Mouse (Mus musculus): ENCODE data around the gene Stum. TPM values are rescaled to one million over a fixed set of nuclear protein-coding genes. Genes with fewer than 3 reads are reported as not detected.

The Stum gene
- polyA plus RNA-seq, 1 experiment from 2014 or later = 2.2 TPM

GRCm38 (mm10) chr1:180403694-180404606, 79.4 kb downstream of the Stum start:
- Histone ChIP-seq H3K4me2 (replicated peaks; ENCODE audit: low read depth, low read length) (peak overlapping the region; percentile 31), H3K27ac (ENCODE audit: low read length) (peak overlapping the region; percentile 92), H3K9me3 (ENCODE audit: low read length) (no peaks in the 10 kb centered on the region), H3K4me3 (ENCODE audit: low read length) (no peak overlapping the region), H3K9ac (replicated peaks; ENCODE audit: low read length) (peak overlapping the region; percentile 36; the same call in 1 of the 2 replicates), H3K27me3 (ENCODE audit: insufficient read depth, low read length) (no peaks in the 10 kb centered on the region), H3K36me3 (ENCODE audit: insufficient read depth, low read length) (no peaks in the 10 kb centered on the region), H3K4me1 (ENCODE audit: insufficient read depth, low read length) (peaks cover 65% of the 10 kb centered on the region)
- WGBS = 39% methylated on average over 32 of the region's 32 CpGs
- peak; percentile 55 for ATAC-seq (ENCODE audit: low FRiP score, low TSS enrichment)

DNA sequence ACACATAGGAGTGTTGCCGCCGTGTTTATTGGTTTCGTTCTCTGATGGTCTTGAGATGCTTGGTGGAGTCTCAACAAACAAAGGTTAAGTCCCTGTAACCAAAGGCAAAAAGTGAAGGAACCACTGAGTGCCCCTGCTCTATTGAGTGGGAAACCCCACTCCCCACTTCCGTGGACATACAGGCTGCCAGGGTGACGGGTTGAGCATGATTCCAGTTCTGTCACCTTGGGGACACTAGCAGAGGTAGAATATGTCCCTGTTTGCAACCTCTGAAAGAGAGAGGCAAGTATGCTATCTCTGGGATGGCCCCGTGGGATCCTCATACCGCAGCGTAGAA, 80.0 kb downstream of the Stum start:
- Histone ChIP-seq H3K36me3 (ENCODE audit: insufficient read depth, low read length) (no peaks in the 10 kb centered on the region), H3K9ac (replicated peaks; ENCODE audit: low read length) (no peak overlapping the region), H3K4me2 (replicated peaks; ENCODE audit: low read depth, low read length) (peak overlapping the region; percentile 31), H3K27ac (ENCODE audit: low read length) (peak overlapping the region; percentile 92), H3K4me1 (ENCODE audit: insufficient read depth, low read length) (peaks cover 59% of the 10 kb centered on the region), H3K9me3 (ENCODE audit: low read length) (no peaks in the 10 kb centered on the region), H3K27me3 (ENCODE audit: insufficient read depth, low read length) (no peaks in the 10 kb centered on the region), H3K4me3 (ENCODE audit: low read length) (no peak overlapping the region)
- no peak for ATAC-seq (ENCODE audit: low FRiP score, low TSS enrichment)
- 87% methylated on average over 8 of the region's 8 CpGs for WGBS

- Histone ChIP-seq H3K36me3 (ENCODE audit: insufficient read depth, low read length) (no peaks in the 10 kb centered on the region), H3K9ac (replicated peaks; ENCODE audit: low read length) (no peak overlapping the region), H3K4me3 (ENCODE audit: low read length) (no peak overlapping the region), H3K9me3 (ENCODE audit: low read length) (no peaks in the 10 kb centered on the region), H3K4me1 (ENCODE audit: insufficient read depth, low read length) (peaks cover 54% of the 10 kb centered on the region), H3K27me3 (ENCODE audit: insufficient read depth, low read length) (no peaks in the 10 kb centered on the region), H3K4me2 (replicated peaks; ENCODE audit: low read depth, low read length) (no peak overlapping the region), H3K27ac (ENCODE audit: low read length) (peak overlapping the region; percentile 92)
- ATAC-seq (ENCODE audit: low FRiP score, low TSS enrichment) = no peak
- 74% methylated on average over 11 of the region's 11 CpGs for WGBS
These were observed 80.7 kb downstream of the Stum start for GRCm38 (mm10) chr1:180402481-180403081.

DNA sequence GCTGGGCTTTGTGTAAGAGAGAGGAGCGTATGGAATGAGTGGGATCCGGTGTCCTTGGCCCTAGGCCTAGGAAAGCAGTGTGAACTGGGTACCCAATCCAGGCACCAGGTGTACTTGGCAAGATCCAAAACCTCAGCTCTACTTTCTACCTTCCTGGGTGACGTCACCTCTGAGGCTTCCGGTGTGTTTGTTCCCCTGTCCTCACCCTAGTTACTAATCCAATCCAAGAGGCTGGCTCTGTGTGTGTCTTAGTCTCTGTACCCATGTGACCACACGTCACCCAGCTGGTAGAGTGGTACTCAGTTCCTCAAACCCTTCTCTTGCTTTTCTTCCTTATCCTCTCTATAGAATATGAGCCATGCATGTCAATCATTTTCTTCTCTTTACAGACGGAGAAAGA, 81.6 kb downstream of the Stum start:
- WGBS = 84% methylated on average over 6 of the region's 6 CpGs
- ATAC-seq (ENCODE audit: low FRiP score, low TSS enrichment) = no peak
- Histone ChIP-seq H3K36me3 (ENCODE audit: insufficient read depth, low read length) (no peaks in the 10 kb centered on the region), H3K9ac (replicated peaks; ENCODE audit: low read length) (no peak overlapping the region), H3K9me3 (ENCODE audit: low read length) (no peaks in the 10 kb centered on the region), H3K4me1 (ENCODE audit: insufficient read depth, low read length) (peaks cover 49% of the 10 kb centered on the region), H3K4me2 (replicated peaks; ENCODE audit: low read depth, low read length) (no peak overlapping the region), H3K27ac (ENCODE audit: low read length) (peak overlapping the region; percentile 47; the same call in 1 of the 2 replicates), H3K27me3 (ENCODE audit: insufficient read depth, low read length) (no peaks in the 10 kb centered on the region), H3K4me3 (ENCODE audit: low read length) (no peak overlapping the region)

GRCm38 (mm10) chr1:180400691-180401455, 82.4 kb downstream of the Stum start:
- Histone ChIP-seq H3K4me3 (ENCODE audit: low read length) (no peak overlapping the region), H3K4me2 (replicated peaks; ENCODE audit: low read depth, low read length) (no peak overlapping the region), H3K36me3 (ENCODE audit: insufficient read depth, low read length) (no peaks in the 10 kb centered on the region), H3K4me1 (ENCODE audit: insufficient read depth, low read length) (peaks cover 44% of the 10 kb centered on the region), H3K27ac (ENCODE audit: low read length) (peak overlapping the region; percentile 47), H3K9me3 (ENCODE audit: low read length) (no peaks in the 10 kb centered on the region), H3K9ac (replicated peaks; ENCODE audit: low read length) (no peak overlapping the region), H3K27me3 (ENCODE audit: insufficient read depth, low read length) (no peaks in the 10 kb centered on the region)
- no peak for ATAC-seq (ENCODE audit: low FRiP score, low TSS enrichment)
- WGBS = 65% methylated on average over 4 of the region's 4 CpGs

DNA sequence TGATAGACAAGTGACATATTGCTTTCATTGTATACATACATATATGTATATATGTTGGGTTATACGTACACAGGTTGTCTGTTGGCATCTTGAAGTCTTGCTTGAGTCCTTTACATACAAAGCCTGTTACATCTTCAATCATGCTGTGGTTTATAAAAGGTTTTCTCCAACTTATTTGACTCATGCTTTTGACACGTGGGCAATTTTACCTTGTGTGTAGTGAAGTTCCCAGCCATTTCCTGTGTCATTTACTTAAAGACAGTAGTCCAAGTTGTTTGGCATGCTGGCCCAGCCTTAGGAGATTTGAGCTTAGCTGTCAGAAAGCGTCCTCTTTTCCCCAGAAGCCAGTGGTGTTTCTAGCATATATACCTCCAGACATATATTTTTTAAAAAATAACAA, 84.9 kb downstream of the Stum start:
- Histone ChIP-seq H3K4me1 (ENCODE audit: insufficient read depth, low read length) (peaks cover 26% of the 10 kb centered on the region), H3K27ac (ENCODE audit: low read length) (no peak overlapping the region), H3K9ac (replicated peaks; ENCODE audit: low read length) (no peak overlapping the region), H3K27me3 (ENCODE audit: insufficient read depth, low read length) (no peaks in the 10 kb centered on the region), H3K9me3 (ENCODE audit: low read length) (no peaks in the 10 kb centered on the region), H3K36me3 (ENCODE audit: insufficient read depth, low read length) (no peaks in the 10 kb centered on the region), H3K4me3 (ENCODE audit: low read length) (no peak overlapping the region), H3K4me2 (replicated peaks; ENCODE audit: low read depth, low read length) (no peak overlapping the region)
- ATAC-seq (ENCODE audit: low FRiP score, low TSS enrichment) = no peak
- WGBS = 73% methylated on average over 3 of the region's 3 CpGs

DNA sequence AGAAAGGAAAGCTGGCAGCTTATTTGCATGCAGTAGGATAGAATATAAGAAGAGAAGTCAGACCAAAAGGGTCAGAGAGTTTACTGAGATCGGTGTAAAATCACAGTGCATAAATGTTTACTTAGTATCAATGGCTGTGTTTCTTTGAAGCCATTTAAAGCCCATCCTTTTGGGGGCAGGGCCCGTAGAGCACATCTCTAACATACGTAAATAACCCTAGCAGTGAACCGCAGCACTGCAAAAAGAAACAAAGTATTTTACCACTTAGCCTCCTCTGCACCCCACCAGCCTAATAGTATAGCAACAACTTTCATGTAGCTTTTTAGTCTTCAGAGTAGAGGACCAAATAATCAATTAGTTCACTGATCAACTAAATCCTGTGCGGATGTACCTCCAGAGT, 85.6 kb downstream of the Stum start:
- 25% methylated on average over 5 of the region's 5 CpGs for WGBS
- H3K4me1 ChIP-seq (ENCODE audit: insufficient read depth, low read length) = peaks cover 19% of the 10 kb centered on the region
- no peak overlapping the region for H3K27ac ChIP-seq (ENCODE audit: low read length)
- no peaks in the 10 kb centered on the region for H3K9me3 ChIP-seq (ENCODE audit: low read length)
- no peaks in the 10 kb centered on the region for H3K27me3 ChIP-seq (ENCODE audit: insufficient read depth, low read length)
- no peak overlapping the region for H3K4me2 ChIP-seq (replicated peaks; ENCODE audit: low read depth, low read length)
- no peaks in the 10 kb centered on the region for H3K36me3 ChIP-seq (ENCODE audit: insufficient read depth, low read length)
- H3K9ac ChIP-seq (replicated peaks; ENCODE audit: low read length) = no peak overlapping the region
- no peak for ATAC-seq (ENCODE audit: low FRiP score, low TSS enrichment)
- H3K4me3 ChIP-seq (ENCODE audit: low read length) = no peak overlapping the region

DNA sequence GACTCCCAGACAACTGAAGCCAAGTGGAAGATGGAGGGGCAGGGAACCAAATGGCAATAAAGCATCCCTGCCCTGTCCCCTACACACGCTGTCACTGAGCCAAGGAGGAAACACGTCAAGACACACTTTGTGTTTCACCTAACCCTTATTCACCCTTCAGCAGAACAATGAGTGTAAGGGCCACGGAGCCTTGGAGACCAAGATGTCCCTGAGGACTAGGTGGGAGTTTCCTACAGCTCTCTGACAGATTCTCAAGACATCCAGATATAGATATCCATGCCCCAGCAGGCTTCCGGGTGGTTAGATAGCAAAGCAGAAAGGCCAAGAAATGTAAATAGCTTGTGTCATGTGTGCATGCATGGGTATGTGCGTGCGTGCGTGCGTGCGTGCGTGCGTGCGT, 89.4 kb downstream of the Stum start:
- H3K4me3 ChIP-seq (ENCODE audit: low read length) = no peak overlapping the region
- H3K27me3 ChIP-seq (ENCODE audit: insufficient read depth, low read length) = no peaks in the 10 kb centered on the region
- WGBS = 75% methylated on average over 12 of the region's 12 CpGs
- H3K9me3 ChIP-seq (ENCODE audit: low read length) = no peaks in the 10 kb centered on the region
- H3K4me2 ChIP-seq (replicated peaks; ENCODE audit: low read depth, low read length) = no peak overlapping the region
- no peaks in the 10 kb centered on the region for H3K36me3 ChIP-seq (ENCODE audit: insufficient read depth, low read length)
- ATAC-seq (ENCODE audit: low FRiP score, low TSS enrichment) = no peak
- no peak overlapping the region for H3K9ac ChIP-seq (replicated peaks; ENCODE audit: low read length)
- peak overlapping the region; percentile 27 for H3K27ac ChIP-seq (ENCODE audit: low read length)
- peaks cover 9% of the 10 kb centered on the region for H3K4me1 ChIP-seq (ENCODE audit: insufficient read depth, low read length)

DNA sequence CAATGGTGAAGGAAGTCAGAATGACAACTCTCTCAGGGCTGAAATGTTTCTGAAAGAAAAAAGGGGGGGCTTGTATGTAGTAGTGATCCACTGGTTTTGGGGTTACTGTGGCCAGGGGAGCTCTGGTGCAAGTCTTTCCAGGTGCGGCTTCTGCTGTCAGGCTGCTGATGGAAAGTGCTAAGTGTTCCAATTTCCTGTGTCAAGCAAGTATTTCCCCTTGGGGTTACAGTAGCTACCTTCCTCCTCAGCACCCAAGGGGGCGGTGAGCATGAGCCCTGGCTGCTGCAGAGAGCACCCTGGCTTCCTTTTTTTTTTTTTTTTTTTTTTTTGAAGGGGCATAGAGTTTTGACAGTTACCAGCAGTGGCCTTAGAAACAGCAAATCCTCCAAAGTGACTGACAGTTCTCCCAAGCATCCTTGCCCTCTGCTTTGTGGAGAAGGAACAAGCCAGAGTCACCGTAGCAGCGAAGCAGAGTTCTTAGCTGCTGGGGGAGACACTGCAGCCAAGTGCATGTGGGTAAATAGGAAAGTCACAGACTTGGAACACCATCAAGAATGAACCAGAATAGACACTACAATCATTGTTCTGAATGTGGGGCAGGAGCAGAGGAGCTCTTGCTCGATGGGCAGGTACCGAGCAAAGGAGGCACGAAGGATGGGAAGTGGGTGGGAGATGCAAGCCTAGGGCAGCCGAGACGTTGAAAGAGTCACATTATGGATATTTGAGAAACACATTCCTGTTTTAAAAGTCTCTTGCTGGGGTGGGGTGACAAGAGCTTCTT, 90.1 kb downstream of the Stum start:
- ATAC-seq (ENCODE audit: low FRiP score, low TSS enrichment) = no peak
- Histone ChIP-seq H3K4me1 (ENCODE audit: insufficient read depth, low read length) (peaks cover 13% of the 10 kb centered on the region), H3K4me2 (replicated peaks; ENCODE audit: low read depth, low read length) (no peak overlapping the region), H3K9ac (replicated peaks; ENCODE audit: low read length) (no peak overlapping the region), H3K27ac (ENCODE audit: low read length) (peak overlapping the region; percentile 27), H3K36me3 (ENCODE audit: insufficient read depth, low read length) (no peaks in the 10 kb centered on the region), H3K27me3 (ENCODE audit: insufficient read depth, low read length) (no peaks in the 10 kb centered on the region), H3K4me3 (ENCODE audit: low read length) (no peak overlapping the region), H3K9me3 (ENCODE audit: low read length) (no peaks in the 10 kb centered on the region)
- 78% methylated on average over 9 of the region's 9 CpGs for WGBS

All from kidney, embryonic 16.5 days (tissue).